Mouse (Mus musculus) testis, adult 2 months (tissue): ENCODE measurements around the gene Cox6b1.

Experiments
- CTCF ChIP-seq: fragments of 200-500 bp; IDR thresholded peaks from 2 replicates; pipeline ENCODE4 v1.5.1; 2012; ENCODE audit warnings: low read depth, mild to moderate bottlenecking, inconsistent platforms, low read length, moderate library complexity; ENCODE audit not compliant: control insufficient read depth, insufficient read depth, insufficient replicate concordance
- POLR2A ChIP-seq: fragments of 200-500 bp; IDR thresholded peaks from 2 replicates; pipeline ENCODE4 v1.6.1; 2012; ENCODE audit warnings: low read depth, mild to moderate bottlenecking, inconsistent platforms, low read length, moderate library complexity; ENCODE audit not compliant: control insufficient read depth

DNA sequence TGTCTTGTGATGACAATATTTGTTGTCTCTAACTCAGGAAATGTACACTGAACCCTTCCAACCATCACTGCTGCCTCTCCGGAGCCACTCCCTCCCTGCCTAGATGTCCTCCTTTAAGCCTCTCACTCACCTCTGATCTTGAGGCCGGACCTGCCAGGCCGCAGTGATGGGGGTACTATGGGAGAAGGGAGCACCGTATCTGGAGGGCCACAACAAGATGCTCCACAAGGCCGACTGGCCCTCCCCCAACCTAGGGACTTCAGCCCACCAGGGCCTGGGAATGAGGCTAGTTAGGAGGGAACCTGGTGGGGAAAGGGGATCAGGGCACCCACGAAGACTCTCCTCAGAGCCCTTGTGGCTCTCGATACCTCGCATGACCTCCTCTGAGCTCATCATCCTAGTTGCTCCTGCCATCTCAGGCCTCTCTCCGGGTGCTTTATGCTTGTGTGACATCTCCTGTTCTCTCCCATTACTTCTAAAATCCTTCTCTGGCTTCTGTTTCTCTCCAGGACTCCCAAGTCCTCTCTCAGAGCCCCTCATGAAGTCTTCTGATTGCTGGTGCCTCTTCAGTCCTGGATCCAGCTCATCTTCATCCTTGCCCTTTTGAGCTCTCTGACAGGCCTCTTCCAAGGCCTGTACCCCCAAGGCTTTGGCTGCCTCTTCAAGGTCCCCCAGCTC is 34.9 kb downstream of the Cox6b1 start:
- TF ChIP-seq CTCF (no peak), POLR2A (no peak)
